Mouse (Mus musculus) cerebellum, adult 9-11 months (tissue): Measurements from ENCODE around the gene Gnl3l.
A peak's percentile ranks its signal among the peaks of the same experiment; 100 is the strongest.

Source experiments
- DNase-seq: peaks from one replicate; pipeline ENCODE4 v3.0.0; 2022

Gene Gnl3l

DNA sequence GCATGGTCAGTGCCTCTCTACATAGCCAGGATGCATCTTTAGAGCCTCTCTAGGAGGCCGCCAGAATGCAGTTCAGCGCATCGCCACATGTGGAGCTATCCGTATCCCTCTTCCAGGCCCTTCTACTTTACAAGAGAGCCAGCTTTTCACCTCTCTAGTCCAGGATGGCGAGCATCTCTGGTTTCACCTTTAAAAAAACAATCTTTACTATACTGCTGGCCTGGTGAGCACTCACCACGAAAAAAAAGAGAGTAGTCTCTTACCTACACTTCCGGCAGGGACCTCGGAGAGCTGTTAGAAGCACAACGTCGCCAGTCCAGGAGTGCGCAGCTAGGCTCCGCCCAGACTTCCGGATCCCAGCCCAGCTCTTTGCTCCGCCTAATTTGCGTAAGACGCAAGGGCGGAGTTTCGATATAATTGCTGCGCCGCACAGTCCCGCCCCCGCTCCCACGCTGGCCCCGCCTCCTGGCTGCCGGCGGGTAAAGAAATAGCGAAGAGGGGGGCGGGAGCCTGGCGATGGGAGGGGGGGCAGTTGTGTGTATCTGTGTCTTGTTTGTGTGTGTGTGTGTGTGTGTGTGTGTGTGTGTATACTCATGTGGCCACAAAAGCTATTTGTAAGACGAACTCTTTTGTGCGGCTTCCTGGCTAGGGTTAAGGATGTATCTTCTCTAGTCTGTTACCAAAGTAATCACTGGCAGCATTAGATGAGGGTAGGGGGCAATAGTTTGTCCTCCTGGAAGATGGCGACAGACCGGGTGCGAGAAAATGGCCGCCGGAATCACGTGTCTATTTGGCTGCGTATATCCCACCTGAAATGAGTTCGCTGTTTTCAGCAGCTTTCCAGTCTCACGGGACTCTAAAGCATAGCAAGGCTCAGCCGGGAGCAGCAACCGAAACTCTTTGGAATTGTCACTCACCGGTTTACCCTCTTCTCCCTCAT, at the start of gene Gnl3l:
TSS of gene Gnl3l (minus strand) at position 385 of the 940 bp plus-strand sequence.
- peak; percentile 92 for DNase-seq

DNA sequence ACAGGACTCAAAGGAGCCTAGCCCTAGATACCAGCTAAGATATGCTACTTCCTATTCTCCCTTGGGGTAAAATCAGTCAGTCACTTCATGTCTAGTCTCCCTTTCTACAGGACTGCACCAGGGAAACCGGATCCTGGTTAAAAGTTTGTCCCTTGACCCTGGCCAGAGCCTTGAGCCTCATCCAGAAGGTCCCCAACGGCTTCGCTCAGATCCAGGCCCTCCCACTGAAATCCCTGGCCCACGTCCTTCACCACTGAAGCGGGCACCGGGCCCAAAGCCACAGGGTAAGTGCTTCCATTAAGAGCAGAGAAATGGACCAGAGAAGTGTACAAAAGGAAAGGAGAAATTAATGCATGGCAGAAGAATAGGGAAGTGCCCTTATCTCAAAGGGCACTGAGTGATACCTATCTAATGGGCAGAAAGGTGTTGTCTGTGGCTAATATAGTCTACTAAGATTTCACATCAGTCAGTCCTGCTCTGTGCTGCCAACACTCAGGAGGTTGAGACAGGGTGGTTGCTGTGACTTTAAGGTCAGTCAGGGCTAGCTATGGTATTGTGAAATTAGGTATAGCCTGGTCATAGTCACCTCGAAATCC, 49.0 kb upstream of the Gnl3l start:
- DNase-seq = peak; percentile 22

DNA sequence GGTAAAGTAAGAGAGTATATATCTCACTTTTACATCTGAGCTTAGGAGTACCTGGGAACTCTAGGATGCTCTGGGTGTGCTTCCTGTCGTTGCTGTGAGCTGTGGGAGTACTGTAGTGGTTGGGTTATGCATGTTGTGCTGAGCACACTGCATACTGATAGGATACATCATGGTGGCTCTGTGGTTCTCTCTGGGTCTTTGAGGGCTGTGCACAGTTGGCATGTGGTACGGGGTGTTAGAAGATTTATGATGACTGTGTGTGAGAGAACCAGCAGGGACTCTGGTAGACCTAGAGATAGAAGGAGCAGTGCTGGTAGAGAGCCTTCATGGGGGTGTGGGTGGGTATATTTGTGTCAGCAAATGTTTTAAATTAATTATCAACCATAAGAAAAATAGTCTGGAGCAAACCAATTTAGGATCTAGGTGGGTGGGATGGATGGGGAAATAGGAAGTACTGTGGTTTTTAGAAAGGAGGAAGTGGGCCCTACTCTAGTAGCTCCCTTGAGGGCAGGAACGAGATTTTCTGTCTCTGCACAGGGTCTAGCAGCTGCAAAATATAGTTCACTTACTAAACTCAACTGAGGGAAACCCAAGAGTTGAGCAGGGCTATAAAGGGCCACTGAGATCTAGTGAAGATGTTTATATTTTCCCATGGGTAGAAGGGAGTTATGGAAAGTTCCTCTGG, 44.6 kb upstream of the Gnl3l start:
- DNase-seq = no peak

DNA sequence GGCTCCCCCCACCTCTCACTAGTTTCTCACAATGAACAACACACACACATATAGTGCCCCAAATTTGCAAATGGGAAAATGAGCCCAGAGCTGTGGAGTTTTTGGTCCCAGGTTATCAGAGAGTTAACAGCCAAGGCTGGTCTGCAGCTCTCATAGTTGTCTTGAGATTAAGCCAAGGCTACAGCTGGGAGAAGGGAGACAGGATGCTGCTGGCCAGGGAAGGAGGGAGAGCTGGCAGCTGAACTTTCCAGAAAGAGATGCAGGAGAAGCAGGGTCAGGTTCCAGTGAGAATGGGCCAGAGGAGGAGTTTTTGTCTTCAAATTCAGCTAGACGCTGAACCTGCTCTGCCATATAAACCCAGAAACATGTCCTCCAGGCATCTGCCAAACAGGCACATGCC, 42.2 kb upstream of the Gnl3l start:
- DNase-seq = peak; percentile 16

DNA sequence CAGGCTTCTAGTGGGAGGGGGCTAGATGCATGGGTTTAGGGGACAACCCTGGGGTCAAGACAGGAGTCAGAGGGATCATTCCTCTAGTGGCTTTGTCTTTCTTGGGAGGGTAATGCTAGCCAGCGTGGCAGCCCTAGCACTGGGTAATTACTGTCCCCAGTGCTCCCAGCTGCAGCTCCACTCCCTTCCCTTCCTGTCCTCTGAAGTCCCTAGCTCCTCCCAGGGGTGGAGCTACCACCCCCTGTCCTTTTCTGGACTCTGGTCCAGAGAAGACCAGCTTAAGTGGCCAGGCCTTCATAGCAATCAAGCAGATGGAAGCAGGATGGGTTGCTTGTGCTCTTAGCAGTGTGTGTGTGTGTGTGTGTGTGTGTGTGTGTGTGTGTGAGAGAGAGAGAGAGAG, 38.4 kb upstream of the Gnl3l start:
- DNase-seq = no peak

DNA sequence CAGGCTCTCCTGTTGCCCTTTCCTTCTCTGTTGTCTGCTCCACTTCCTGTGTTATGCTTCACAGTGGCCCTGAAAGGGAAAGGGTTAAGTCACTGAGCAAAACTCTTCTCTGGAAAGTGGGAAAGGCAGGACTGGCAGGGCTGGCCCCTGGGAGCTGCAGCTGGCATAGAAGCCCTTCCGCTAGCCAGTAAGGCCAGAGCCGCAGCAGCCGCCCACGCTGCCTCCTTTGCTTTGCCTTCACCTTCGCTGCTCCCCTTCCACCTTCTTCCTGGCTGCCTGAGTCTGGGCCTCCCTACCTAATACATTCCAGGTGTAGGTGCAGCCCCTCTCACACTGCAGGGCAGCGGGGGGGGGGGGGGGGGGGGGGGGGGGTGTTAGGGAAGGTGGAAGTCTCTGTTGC, 37.4 kb upstream of the Gnl3l start:
- no peak for DNase-seq

DNA sequence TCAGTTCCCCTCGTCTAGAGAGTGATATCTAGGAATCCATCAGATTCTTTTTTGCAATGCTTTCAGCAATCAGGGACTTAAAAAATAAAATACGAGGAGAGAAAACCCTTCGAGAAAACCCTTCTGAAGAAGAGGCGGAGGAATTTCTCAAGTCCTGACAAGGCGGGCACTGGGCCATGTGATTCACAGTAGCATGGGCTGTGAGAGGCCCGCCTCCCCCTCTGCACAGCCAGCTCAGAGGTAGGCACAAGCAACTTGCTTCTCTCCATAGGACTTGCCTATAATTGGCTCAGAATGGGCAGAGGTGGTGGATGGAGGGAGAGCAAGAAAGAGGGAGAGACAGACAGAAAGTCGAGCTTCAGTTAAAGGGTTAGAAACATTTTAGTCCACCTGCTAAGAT, 33.2 kb upstream of the Gnl3l start:
- DNase-seq = no peak

DNA sequence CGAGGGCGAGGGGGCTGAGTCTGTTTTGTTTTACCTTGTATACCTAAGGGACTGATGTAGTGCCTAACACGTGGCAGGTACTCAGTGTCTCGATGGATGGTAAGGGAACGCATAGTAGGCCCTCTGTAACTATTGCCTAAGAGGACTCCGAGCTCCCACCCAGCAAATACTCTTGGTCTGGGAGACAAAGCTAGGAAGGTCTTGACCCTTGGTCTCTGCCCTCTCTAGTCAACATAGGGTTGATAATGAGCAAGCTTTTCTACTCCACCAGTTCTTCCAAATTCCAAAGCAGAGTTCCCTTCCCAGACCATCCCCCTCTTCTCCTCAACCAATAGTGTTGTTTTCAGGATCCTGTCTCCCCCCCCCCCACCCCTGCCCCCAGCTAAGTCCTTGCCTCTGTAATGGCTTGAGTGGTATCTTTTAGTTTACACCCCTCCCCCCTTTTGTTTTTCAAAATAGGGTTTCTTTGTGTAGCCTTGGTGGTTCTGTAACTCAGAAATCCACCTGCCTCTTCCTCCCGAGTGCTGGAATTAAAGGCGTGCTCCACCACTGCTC, 32.6 kb upstream of the Gnl3l start:
- DNase-seq = no peak

DNA sequence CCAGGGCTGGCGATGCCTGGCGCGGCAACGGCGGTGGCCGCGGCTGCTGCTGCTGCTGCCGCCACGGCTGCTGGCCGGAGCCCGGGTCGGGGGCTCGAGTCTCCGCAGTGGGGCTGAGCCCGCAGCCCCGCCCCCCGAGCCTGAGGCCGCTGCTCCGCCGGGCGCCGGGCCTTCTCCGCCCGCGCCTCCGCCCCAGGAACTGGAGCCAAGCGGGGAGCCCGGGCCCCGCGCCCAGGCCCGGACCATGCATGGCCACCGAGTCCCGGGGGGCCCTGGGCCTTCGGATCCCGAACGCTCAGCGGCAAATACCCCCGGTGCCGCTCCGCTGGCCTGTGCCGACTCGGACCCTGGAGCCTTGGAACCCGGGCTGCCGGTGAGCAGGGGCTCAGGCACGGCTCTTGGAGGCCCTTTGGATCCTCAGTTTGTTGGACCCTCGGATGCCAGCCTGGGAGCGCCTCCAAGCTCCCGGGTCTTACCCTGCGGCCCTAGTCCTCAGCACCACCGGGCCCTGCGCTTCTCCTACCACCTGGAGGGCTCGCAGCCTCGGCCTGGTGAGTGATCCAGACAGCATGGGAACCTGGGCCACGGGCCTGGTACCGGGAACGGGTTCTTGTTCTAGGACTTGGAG, 30.4 kb upstream of the Gnl3l start:
- peak; percentile 49 for DNase-seq

DNA sequence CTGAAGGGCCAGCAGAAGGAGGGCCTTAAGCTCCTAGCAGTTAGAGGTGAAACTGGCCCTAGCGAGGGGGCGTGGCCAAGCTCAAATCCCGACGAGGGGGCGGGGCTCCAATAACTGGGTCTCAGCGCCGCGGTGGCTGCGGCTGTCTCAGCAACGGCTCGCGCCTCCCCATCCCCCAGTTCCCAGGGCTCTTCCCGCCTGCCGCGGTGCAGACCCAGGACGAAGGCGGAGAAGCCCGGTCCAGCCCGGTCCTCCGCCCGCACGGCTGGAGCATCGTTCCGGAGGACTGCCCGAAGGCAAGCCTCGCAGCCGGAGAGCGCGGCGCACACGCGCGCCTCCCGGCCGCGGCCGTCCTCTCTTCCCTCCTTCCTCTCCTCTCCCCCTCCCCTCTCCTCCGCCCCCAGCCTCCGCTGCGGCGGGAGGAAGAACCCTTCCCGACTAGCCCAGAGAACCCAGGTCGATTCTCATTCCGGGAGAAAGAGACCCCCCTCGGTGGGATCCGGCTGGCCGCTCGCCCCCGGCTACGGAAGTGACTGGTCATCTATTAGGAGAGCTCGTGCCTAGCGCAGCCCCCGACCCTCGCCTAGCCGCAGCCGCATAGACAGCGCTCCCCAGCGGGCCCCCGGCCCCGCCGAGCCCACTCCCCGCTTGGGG, 29.8 kb upstream of the Gnl3l start:
- DNase-seq = peak; percentile 91

DNA sequence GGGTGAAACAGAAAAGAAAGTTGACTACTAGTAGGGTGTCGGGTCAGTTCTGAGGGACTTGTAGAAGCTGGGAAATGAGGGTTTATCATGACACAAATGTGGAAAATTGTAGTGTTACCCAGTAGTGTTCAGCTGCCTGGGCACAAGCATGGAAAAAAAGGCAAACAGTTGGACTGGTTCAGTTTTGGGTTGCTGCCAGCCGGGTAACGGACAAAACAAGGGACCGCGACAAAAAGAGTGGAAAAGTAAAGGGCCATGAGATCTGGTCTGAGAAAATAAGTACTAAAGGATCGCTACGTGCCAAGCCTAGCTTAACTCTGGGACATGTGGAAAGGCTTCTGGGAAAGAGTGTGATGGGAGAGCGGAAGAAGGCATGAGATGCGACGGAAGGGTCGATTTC, 29.2 kb upstream of the Gnl3l start:
- no peak for DNase-seq

DNA sequence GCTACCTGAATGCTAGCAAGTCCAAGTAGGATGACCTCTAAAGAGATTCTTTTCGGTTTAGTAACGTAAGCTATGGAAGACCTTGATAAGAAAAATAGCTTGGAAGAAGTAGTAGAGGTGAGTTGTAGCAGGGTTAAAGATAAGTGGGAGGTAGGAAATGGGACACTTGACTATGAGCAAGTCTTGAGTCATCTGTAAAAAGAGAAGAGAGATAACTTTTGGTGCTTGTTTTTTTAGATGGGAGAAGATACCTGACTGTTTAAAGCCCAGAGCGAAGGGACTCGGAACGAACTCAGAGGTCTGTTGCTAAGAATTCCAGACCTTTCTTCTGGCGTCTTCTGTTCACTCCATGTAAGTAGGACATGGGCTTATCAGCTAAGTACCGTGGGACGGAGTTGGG, 28.7 kb upstream of the Gnl3l start, which contains the start of gene Fgd1:
TSS of gene Fgd1 (plus strand) at position 301 of the 400 bp plus-strand sequence.
- no peak for DNase-seq

DNA sequence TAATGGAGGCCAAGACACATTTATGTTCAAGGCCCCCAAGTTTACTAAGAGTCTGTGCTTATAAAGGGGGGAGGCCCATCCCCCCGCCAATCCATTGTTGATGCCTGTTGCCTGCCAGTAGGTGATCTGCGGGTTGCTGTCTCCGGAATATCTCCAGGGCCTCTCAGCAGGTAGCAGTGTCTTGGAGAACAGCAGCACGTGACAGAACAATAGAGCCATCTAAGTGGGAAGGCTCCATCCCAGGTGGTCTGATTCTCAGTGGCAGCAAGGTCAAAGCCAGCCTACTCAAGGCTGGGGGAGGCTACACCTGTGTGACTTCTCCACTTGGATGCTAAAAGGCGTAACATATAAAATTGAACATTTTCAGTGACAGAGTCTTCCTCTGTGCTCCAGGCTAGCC, 24.1 kb upstream of the Gnl3l start:
- DNase-seq = no peak

DNA sequence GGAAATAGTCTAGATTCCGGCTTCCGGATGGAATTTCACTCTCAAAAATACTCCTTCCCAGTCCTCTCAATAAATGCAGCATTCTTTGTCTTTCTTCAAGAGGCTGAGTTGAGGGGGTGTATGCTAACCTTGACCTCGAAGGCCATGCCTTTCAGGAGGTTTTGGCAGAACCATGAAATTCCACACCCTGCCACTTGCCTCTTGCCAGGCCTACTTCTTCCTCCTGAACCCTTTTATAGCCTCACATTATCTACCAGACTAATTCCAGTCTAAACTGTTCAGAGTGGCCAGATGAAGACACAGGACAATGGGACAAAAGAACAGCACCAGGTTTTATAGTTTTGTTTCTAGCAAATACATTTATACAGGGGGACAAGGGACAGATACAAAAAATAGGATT, 14.3 kb upstream of the Gnl3l start:
- no peak for DNase-seq

DNA sequence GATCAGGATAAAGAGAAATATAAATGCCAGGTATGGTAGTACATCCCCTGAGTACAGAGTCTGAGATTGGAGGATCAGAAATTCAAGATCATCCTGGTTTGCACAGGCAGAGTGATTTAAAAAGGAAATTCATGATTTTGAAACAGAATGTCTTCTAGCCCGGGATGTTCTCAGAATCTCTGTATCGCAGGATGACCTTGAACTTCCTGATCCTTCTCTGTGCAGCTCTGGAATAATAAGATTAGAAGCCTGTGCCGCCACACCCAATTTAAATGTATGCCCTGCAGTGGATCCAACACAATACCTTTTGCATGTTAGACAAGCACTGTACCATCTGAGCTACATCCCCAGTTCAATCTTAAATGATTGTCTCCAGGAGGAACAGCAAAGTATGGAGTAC, 1.7 kb upstream of the Gnl3l start:
- no peak for DNase-seq

DNA sequence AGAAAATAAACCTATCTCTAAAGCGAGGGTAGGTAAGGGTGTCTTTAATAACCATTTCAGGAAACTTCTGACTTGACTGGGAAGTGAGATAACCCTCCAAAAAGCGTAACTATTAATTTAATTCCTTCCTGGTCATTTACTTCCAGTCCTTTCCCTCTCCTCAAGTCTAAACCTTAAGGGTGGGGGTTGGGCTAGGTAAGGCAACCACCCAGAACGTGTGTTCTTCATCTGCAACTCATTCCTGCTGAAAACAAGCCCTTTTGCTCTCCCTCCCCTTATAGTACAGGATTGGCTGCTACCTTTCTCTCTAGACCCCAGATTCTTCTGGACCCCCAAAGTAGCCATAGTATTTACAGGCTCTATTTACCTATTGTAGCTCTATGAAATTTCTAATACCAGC, 775 bp upstream of the Gnl3l start:
- peak; percentile 39 for DNase-seq

DNA sequence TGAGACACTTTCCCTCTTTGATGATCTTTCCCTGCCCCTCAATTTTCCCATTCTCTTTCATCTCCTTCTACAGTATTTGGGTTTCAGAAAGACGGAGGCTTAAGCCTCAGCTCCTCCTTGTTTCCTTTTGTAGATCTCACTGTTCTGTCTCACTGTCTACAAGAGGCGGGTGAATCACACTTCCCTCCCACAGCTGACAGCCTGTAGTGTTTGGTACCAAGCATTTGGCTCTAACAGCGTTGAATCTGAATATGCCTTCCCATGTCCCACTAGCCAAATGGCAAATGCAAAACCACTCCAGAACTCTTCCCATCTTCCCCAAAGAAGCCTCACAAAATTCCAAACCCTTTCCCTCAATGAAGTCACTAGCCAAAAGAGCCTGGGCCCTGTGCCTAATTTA, 20.3 kb downstream of the Gnl3l start:
- DNase-seq = no peak

DNA sequence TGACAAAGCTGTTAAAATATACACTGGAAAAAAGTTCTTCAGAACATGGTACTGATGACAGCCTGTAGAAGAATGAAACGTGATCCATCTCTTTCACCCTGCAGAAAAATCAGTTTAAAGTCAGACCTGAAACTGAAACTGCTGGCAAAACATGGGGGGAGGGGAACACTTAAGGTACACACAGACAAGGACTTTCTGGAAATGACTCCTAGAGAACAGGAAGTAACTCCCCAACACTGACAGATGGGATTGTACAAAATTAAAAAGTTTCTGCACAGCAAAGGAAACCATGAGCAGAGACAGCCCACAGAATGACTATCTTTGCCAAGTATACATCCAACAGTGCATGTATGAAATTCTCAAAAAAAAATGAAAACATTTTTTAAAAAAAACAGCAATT, 35.5 kb downstream of the Gnl3l start:
- DNase-seq = no peak

DNA sequence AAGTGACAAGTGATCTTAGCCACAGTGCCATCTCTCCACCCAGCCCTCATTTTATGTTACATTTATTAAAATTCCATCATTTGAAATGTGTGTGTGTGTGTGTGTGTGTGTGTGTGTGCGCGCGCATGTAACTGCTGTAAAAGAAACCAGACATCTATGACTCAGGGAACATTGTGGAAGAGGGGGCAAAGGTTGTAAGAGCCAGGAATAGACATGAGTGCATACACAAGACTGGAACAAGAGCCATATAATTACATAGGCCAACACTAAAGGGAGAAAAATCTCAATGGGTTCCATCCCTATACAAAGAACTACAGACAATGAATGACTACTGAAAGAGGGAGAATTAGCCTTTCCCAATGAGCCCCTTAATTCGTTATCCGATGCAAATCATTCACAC, 41.7 kb downstream of the Gnl3l start:
- no peak for DNase-seq

DNA sequence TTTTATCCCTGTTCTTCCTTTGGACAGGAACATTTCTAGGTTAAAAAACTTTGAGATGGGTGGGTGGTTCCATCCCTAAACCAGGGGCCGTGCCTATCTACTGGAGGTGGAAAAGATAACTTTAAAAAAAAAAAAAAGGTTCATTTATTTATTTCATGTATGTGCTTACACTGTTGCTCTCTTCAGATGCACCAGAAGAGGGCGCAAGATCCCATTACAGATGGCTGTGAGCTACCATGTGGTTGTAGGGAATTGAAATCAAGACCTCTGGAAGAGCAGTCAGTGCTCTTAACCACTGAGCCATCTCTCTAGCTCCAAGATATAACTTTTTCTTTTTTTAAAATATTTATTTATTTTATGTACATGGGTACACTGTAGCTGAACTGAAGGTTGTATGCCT, 54.1 kb downstream of the Gnl3l start:
- DNase-seq = no peak

DNA sequence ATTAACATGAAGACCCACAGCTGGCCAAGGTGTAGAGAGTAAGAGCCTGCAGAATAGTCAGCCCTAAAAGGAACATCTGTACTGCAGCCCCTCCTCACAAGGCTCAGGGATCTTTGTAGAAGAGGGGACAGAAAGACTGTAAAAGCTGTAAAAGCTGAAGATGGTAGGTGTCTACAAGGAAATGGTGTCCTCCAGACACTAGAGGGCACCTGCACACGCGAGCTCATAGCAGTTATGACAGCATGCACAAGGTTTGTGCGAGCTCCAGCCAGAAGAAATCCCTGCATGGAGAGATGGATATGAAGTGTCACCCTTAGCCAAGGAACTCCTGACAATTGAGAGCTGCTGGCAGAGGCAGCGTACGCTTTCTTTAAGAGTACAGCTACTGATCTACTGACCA, 56.4 kb downstream of the Gnl3l start:
- DNase-seq = no peak

DNA sequence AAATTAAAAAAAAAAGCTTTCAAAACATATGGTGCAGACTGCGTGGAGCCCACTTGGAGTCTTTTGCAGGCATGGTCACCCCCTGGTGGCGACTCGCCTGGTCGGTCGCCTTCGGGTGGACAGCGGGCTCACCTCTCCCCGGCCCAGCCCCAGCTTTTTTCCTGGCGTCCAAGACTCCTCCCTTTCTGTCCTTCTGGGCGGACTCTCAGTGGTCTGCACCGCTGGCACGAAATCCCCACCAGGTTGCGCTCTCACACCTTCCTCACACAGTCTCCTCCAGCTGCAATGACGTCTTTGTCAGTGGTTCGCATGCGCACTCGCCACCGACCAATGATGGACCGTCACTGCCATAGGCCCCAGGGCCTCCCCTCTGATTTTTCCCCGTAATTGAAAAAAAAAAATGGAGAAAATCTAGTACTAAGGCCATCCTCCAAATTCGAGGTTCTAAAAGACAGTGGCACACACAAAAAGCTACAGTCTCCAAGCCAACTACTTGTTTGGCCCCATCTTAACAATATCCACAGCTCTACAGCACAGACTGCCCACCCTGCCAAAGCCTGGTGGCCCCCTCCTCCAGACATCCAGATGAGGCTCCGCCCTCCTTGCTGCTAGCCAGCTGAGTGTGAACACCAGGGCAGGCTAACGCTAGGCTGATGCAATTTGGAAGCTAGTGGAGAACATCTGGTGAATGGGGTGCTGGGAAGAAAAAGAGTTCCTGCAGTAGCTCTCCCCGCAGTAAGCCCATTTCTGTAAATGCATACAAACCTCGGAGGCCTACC, 60.4 kb downstream of the Gnl3l start:
- peak; percentile 9 for DNase-seq
